Mouse (Mus musculus) neutrophil, adult 59 days (primary cell): ENCODE data around the gene Htr1d. TPM values are rescaled to one million over a fixed set of nuclear protein-coding genes. Genes with fewer than 3 reads are reported as not detected.

ENCODE experiments used
- total RNA-seq, 2 experiments: library from RNA; stranded (reverse); gene quantifications; 1 replicate in 1 of 2; 2 replicates in 1 of 2; pipeline ENCODE4 v1.2.4; 2023

Htr1d gene
- total RNA-seq, result not detected

GRCm38 (mm10) chr4:136423224-136423623, at the start of gene Htr1d:
TSS of gene Htr1d (plus strand) at chr4:136423524.

GRCm38 (mm10) chr4:136462086-136462838, 38.9 kb downstream of the Htr1d start, which contains the start of gene 6030445D17Rik:
TSS of gene 6030445D17Rik (plus strand) at chr4:136462250.

GRCm38 (mm10) chr4:136469371-136469903, 46.1 kb downstream of the Htr1d start, which contains the start of gene Luzp1:
TSS of gene Luzp1 (plus strand) at chr4:136469761.

Other genes with a start within 250 kb of the Htr1d start
- under 1 TPM; 0.09 to 0.22 TPM for gene Asap3, start 217.2 kb upstream of the Htr1d start, total RNA-seq
- gene Tcea3, start 175.8 kb upstream of the Htr1d start, total RNA-seq, result 1 to 10 TPM; 2.9 to 3.9 TPM
- gene Zfp46, start 138.8 kb upstream of the Htr1d start, total RNA-seq, result 1 to 10 TPM; 7.5 to 9.3 TPM
- gene Hnrnpr, start 112.6 kb upstream of the Htr1d start, total RNA-seq, result 10 to 100 TPM; 42.2 to 50.3 TPM
- gene 6030445D17Rik, start 38.7 kb downstream of the Htr1d start, total RNA-seq, result not detected
- 1 to 10 TPM; 1.3 to 4.9 TPM for gene Luzp1, start 46.2 kb downstream of the Htr1d start, total RNA-seq
- 10 to 100 TPM; 27.0 to 29.2 TPM for gene Kdm1a, start 179.2 kb downstream of the Htr1d start, total RNA-seq
- not detected for gene Tex46, start 186.9 kb downstream of the Htr1d start, total RNA-seq
- not detected for gene Lactbl1, start 199.1 kb downstream of the Htr1d start, total RNA-seq